Mouse (Mus musculus): ENCODE measurements around the gene Cdkl4. TPM values are rescaled to one million over a fixed set of nuclear protein-coding genes. Genes with fewer than 3 reads are reported as not detected.
"Not testable (repeated sequence)": the region's sequence is repeated elsewhere in the genome, so short reads cannot be mapped to it uniquely, and the experiment has no call there.

Gene Cdkl4
- polyA plus RNA-seq, 1 experiment, result 0.25 TPM

GRCm38 (mm10) chr17:80553318-80554270 is 24.0 kb downstream of the Cdkl4 start:
- TF ChIP-seq POLR2A (IDR thresholded peaks at IDR 0.05; ENCODE audit: borderline replicate concordance, low read depth, low read length) (no peak), CTCF (IDR thresholded peaks at IDR 0.05; ENCODE audit: low read depth, low read length) (peak; percentile 40; the same call in 1 of the 2 replicates)
- Histone ChIP-seq H3K4me3 (ENCODE audit: insufficient read depth, low read length) (peak overlapping the region; percentile 81), H3K27ac (ENCODE audit: insufficient read depth, low read depth, low read length) (no peak overlapping the region), H3K4me1 (ENCODE audit: control insufficient read depth, insufficient read depth, low read length) (peaks cover 3% of the 10 kb centered on the region; the same call in 1 of the 2 replicates)

- Histone ChIP-seq H3K4me3 (ENCODE audit: insufficient read depth, low read length) (no peak overlapping the region), H3K4me1 (ENCODE audit: control insufficient read depth, insufficient read depth, low read length) (peaks cover 3% of the 10 kb centered on the region; the same call in 1 of the 2 replicates), H3K27ac (ENCODE audit: insufficient read depth, low read depth, low read length) (no peak overlapping the region)
- TF ChIP-seq POLR2A (IDR thresholded peaks at IDR 0.05; ENCODE audit: borderline replicate concordance, low read depth, low read length), result no peak
- no peak for TF ChIP-seq CTCF (IDR thresholded peaks at IDR 0.05; ENCODE audit: low read depth, low read length)
Observed at GRCm38 (mm10) chr17:80552653-80553052, 25.0 kb downstream of the Cdkl4 start.

- TF ChIP-seq POLR2A (IDR thresholded peaks at IDR 0.05; ENCODE audit: borderline replicate concordance, low read depth, low read length) (no peak), CTCF (IDR thresholded peaks at IDR 0.05; ENCODE audit: low read depth, low read length) (no peak)
- Histone ChIP-seq H3K4me3 (ENCODE audit: insufficient read depth, low read length) (no peak overlapping the region), H3K4me1 (ENCODE audit: control insufficient read depth, insufficient read depth, low read length) (peaks cover 3% of the 10 kb centered on the region; the same call in 1 of the 2 replicates), H3K27ac (ENCODE audit: insufficient read depth, low read depth, low read length) (no peak overlapping the region)
Observed at GRCm38 (mm10) chr17:80550981-80551380, 26.6 kb downstream of the Cdkl4 start.

GRCm38 (mm10) chr17:80546846-80547245 is 30.8 kb downstream of the Cdkl4 start:
- Histone ChIP-seq H3K4me3 (ENCODE audit: insufficient read depth, low read length) (no peak overlapping the region), H3K4me1 (ENCODE audit: control insufficient read depth, insufficient read depth, low read length) (peaks cover 6% of the 10 kb centered on the region; the same call in 1 of the 2 replicates), H3K27ac (ENCODE audit: insufficient read depth, low read depth, low read length) (no peak overlapping the region)
- no peak for TF ChIP-seq POLR2A (IDR thresholded peaks at IDR 0.05; ENCODE audit: borderline replicate concordance, low read depth, low read length)
- TF ChIP-seq CTCF (IDR thresholded peaks at IDR 0.05; ENCODE audit: low read depth, low read length), result no peak

GRCm38 (mm10) chr17:80546227-80546626 is 31.4 kb downstream of the Cdkl4 start:
- Histone ChIP-seq H3K27ac (ENCODE audit: insufficient read depth, low read depth, low read length) (no peak overlapping the region), H3K4me1 (ENCODE audit: control insufficient read depth, insufficient read depth, low read length) (peaks cover 6% of the 10 kb centered on the region; the same call in 1 of the 2 replicates), H3K4me3 (ENCODE audit: insufficient read depth, low read length) (no peak overlapping the region)
- TF ChIP-seq CTCF (IDR thresholded peaks at IDR 0.05; ENCODE audit: low read depth, low read length), result no peak
- no peak for TF ChIP-seq POLR2A (IDR thresholded peaks at IDR 0.05; ENCODE audit: borderline replicate concordance, low read depth, low read length)

GRCm38 (mm10) chr17:80543646-80544045 is 34.0 kb downstream of the Cdkl4 start:
- no peak for TF ChIP-seq CTCF (IDR thresholded peaks at IDR 0.05; ENCODE audit: low read depth, low read length)
- TF ChIP-seq POLR2A (IDR thresholded peaks at IDR 0.05; ENCODE audit: borderline replicate concordance, low read depth, low read length), result no peak
- Histone ChIP-seq H3K27ac (ENCODE audit: insufficient read depth, low read depth, low read length) (no peak overlapping the region), H3K4me1 (ENCODE audit: control insufficient read depth, insufficient read depth, low read length) (peaks cover 6% of the 10 kb centered on the region; the same call in 1 of the 2 replicates), H3K4me3 (ENCODE audit: insufficient read depth, low read length) (no peak overlapping the region)

GRCm38 (mm10) chr17:80537136-80537535 is 40.5 kb downstream of the Cdkl4 start:
- Histone ChIP-seq H3K4me1 (ENCODE audit: control insufficient read depth, insufficient read depth, low read length) (peaks cover under 1% of the 10 kb centered on the region; the same call in 1 of the 2 replicates), H3K27ac (ENCODE audit: insufficient read depth, low read depth, low read length) (no peak overlapping the region), H3K4me3 (ENCODE audit: insufficient read depth, low read length) (no peak overlapping the region)
- TF ChIP-seq CTCF (IDR thresholded peaks at IDR 0.05; ENCODE audit: low read depth, low read length), result no peak
- no peak for TF ChIP-seq POLR2A (IDR thresholded peaks at IDR 0.05; ENCODE audit: borderline replicate concordance, low read depth, low read length)

- TF ChIP-seq POLR2A (IDR thresholded peaks at IDR 0.05; ENCODE audit: borderline replicate concordance, low read depth, low read length) (no peak), CTCF (IDR thresholded peaks at IDR 0.05; ENCODE audit: low read depth, low read length) (no peak)
- Histone ChIP-seq H3K27ac (ENCODE audit: insufficient read depth, low read depth, low read length) (no peak overlapping the region), H3K4me3 (ENCODE audit: insufficient read depth, low read length) (no peak overlapping the region), H3K4me1 (ENCODE audit: control insufficient read depth, insufficient read depth, low read length) (no peaks in the 10 kb centered on the region)
Observed at GRCm38 (mm10) chr17:80535633-80536032, 42.0 kb downstream of the Cdkl4 start.

- not testable (repeated sequence) for H3K4me1 ChIP-seq (ENCODE audit: control insufficient read depth, insufficient read depth, low read length); H3K27ac ChIP-seq (ENCODE audit: insufficient read depth, low read depth, low read length); H3K4me3 ChIP-seq (ENCODE audit: insufficient read depth, low read length)
Observed at GRCm38 (mm10) chr17:80531351-80531750, 46.3 kb downstream of the Cdkl4 start.

- Histone ChIP-seq H3K4me3 (ENCODE audit: insufficient read depth, low read length) (no peak overlapping the region), H3K4me1 (ENCODE audit: control insufficient read depth, insufficient read depth, low read length) (no peaks in the 10 kb centered on the region), H3K27ac (ENCODE audit: insufficient read depth, low read depth, low read length) (no peak overlapping the region)
- TF ChIP-seq POLR2A (IDR thresholded peaks at IDR 0.05; ENCODE audit: borderline replicate concordance, low read depth, low read length) (no peak), CTCF (IDR thresholded peaks at IDR 0.05; ENCODE audit: low read depth, low read length) (no peak)
Observed at GRCm38 (mm10) chr17:80523231-80523630, 54.4 kb downstream of the Cdkl4 start.
